Mouse (Mus musculus): ENCODE measurements around the gene Fbxl12. TPM values are rescaled to one million over a fixed set of nuclear protein-coding genes. Genes with fewer than 3 reads are reported as not detected.
A peak's percentile ranks its signal among the peaks of the same experiment; 100 is the strongest.

Fbxl12 gene
- total RNA-seq (2015), result 8.3 and 17.3 TPM in 2 replicates
- 4.2 and 6.4 TPM in 2 replicates for total RNA-seq (2017)

GRCm38 (mm10) chr9:20644360-20645081 is at the start of gene Fbxl12:
Gene Fbxl12, minus strand, starts transcription at chr9:20644767.
- ATAC-seq (replicated peaks; ENCODE audit: poor library complexity), result peak; percentile 65

GRCm38 (mm10) chr9:20692863-20693262 is 48.3 kb upstream of the Fbxl12 start:
- ATAC-seq (replicated peaks; ENCODE audit: poor library complexity), result no peak

- ATAC-seq (replicated peaks; ENCODE audit: poor library complexity), result peak; percentile 69
These were observed 45.9 kb upstream of the Fbxl12 start for GRCm38 (mm10) chr9:20690449-20690848.

GRCm38 (mm10) chr9:20689913-20690312 is 45.3 kb upstream of the Fbxl12 start:
- no peak for ATAC-seq (replicated peaks; ENCODE audit: poor library complexity)

- ATAC-seq (replicated peaks; ENCODE audit: poor library complexity), result no peak
These were observed 44.8 kb upstream of the Fbxl12 start for GRCm38 (mm10) chr9:20689403-20689802.

GRCm38 (mm10) chr9:20685081-20685861 is 40.7 kb upstream of the Fbxl12 start:
- no peak for ATAC-seq (replicated peaks; ENCODE audit: poor library complexity)

GRCm38 (mm10) chr9:20682389-20682722 is 37.8 kb upstream of the Fbxl12 start:
- no peak for ATAC-seq (replicated peaks; ENCODE audit: poor library complexity)

GRCm38 (mm10) chr9:20681546-20682388 is 37.2 kb upstream of the Fbxl12 start:
- ATAC-seq (replicated peaks; ENCODE audit: poor library complexity), result no peak

GRCm38 (mm10) chr9:20680378-20680958 is 35.9 kb upstream of the Fbxl12 start:
- no peak for ATAC-seq (replicated peaks; ENCODE audit: poor library complexity)

- no peak for ATAC-seq (replicated peaks; ENCODE audit: poor library complexity)
These were observed 33.3 kb upstream of the Fbxl12 start for GRCm38 (mm10) chr9:20677892-20678291.

- ATAC-seq (replicated peaks; ENCODE audit: poor library complexity), result peak; percentile 60
These were observed 27.5 kb upstream of the Fbxl12 start for GRCm38 (mm10) chr9:20672047-20672446.

- ATAC-seq (replicated peaks; ENCODE audit: poor library complexity), result no peak
These were observed 23.5 kb upstream of the Fbxl12 start for GRCm38 (mm10) chr9:20668065-20668464.

- peak; percentile 69 for ATAC-seq (replicated peaks; ENCODE audit: poor library complexity)
These were observed 22.0 kb upstream of the Fbxl12 start for GRCm38 (mm10) chr9:20666510-20667034.

GRCm38 (mm10) chr9:20665925-20666324 is 21.4 kb upstream of the Fbxl12 start:
- ATAC-seq (replicated peaks; ENCODE audit: poor library complexity), result no peak

GRCm38 (mm10) chr9:20664982-20665637 is 20.5 kb upstream of the Fbxl12 start:
- ATAC-seq (replicated peaks; ENCODE audit: poor library complexity), result no peak

GRCm38 (mm10) chr9:20664366-20664765 is 19.8 kb upstream of the Fbxl12 start:
- no peak for ATAC-seq (replicated peaks; ENCODE audit: poor library complexity)

GRCm38 (mm10) chr9:20663956-20664355 is 19.4 kb upstream of the Fbxl12 start:
- ATAC-seq (replicated peaks; ENCODE audit: poor library complexity), result no peak

GRCm38 (mm10) chr9:20662874-20663273 is 18.3 kb upstream of the Fbxl12 start:
- ATAC-seq (replicated peaks; ENCODE audit: poor library complexity), result no peak

GRCm38 (mm10) chr9:20662325-20662724 is 17.8 kb upstream of the Fbxl12 start:
- ATAC-seq (replicated peaks; ENCODE audit: poor library complexity), result peak; percentile 76

- ATAC-seq (replicated peaks; ENCODE audit: poor library complexity), result no peak
These were observed 13.0 kb upstream of the Fbxl12 start for GRCm38 (mm10) chr9:20657546-20657945.

Measured in megakaryocyte progenitor cell, adult 5-6 weeks (primary cell).